Mouse (Mus musculus) kidney, embryonic 14.5 days (tissue): Measurements from ENCODE around the gene Lamc3. TPM values are rescaled to one million over a fixed set of nuclear protein-coding genes. Genes with fewer than 3 reads are reported as not detected.
A peak's percentile ranks its signal among the peaks of the same experiment; 100 is the strongest.
"Not testable (repeated sequence)": the region's sequence is repeated elsewhere in the genome, so short reads cannot be mapped to it uniquely, and the experiment has no call there.

Experiments
- ATAC-seq: fragments of 200-750 bp; cut with Nextera tagmentation; 2 replicates; pipeline ENCODE4 v1.8.0; 2017; ENCODE audit warnings: moderate number of reproducible peaks, mild to moderate bottlenecking, moderate TSS enrichment, moderate library complexity; ENCODE audit not compliant: low FRiP score, low TSS enrichment
- H3K27ac ChIP-seq: fragments of 300-500 bp; sonication (generic); 2 replicates; pipeline ENCODE4 v1.5.1; 2014; ENCODE audit warnings: low read depth, mild to moderate bottlenecking, low read length, moderate library complexity, mixed read lengths
- H3K27me3 ChIP-seq: fragments of 300-500 bp; sonication (generic); 2 replicates; pipeline ENCODE4 v1.6.1; 2014; ENCODE audit warnings: mild to moderate bottlenecking, low read length; ENCODE audit not compliant: control insufficient read depth, insufficient read depth
- H3K36me3 ChIP-seq: fragments of 300-500 bp; sonication (generic); 2 replicates; pipeline ENCODE4 v1.6.1; 2014; ENCODE audit warnings: low read length, mixed read lengths; ENCODE audit not compliant: control insufficient read depth, insufficient read depth
- H3K4me1 ChIP-seq: fragments of 300-500 bp; sonication (generic); 2 replicates; pipeline ENCODE4 v1.6.1; 2014; ENCODE audit warnings: low read length, mixed read lengths; ENCODE audit not compliant: control insufficient read depth, insufficient read depth
- H3K4me2 ChIP-seq: fragments of 300-500 bp; sonication (generic); replicated peaks from 2 replicates; pipeline ENCODE4 v1.6.1; 2014; ENCODE audit warnings: low read depth, mild to moderate bottlenecking, low read length
- H3K4me3 ChIP-seq: fragments of 300-500 bp; sonication (generic); 2 replicates; pipeline ENCODE4 v1.5.1; 2014; ENCODE audit warnings: mild to moderate bottlenecking, low read length
- H3K9ac ChIP-seq: fragments of 300-500 bp; sonication (generic); 2 replicates; pipeline ENCODE4 v1.6.1; 2014; ENCODE audit warnings: low read depth, mild to moderate bottlenecking, low read length, moderate library complexity
- H3K9me3 ChIP-seq: fragments of 300-500 bp; sonication (generic); 2 replicates; pipeline ENCODE4 v1.6.1; 2016; ENCODE audit warnings: low read length; ENCODE audit not compliant: control insufficient read depth
- WGBS: fragments of 180-500 bp; shearing (Covaris S2); extraction: QIAGEN DNeasy Blood & Tissue Kit; methylation state at CpG from one replicate; pipeline ENCODE4 v1.1.7; 2014; 5-methylcytosine and 5-hydroxymethylcytosine counted together
- polyA plus RNA-seq: library from polyadenylated mRNA; unstranded; fragments of >200 nt; fragmentation: Nextera tagmentation; extraction: Ambion mirVana; gene quantifications from 2 replicates; pipeline ENCODE4 v1.2.1, GENCODE M21; 2014

The Lamc3 gene
- polyA plus RNA-seq, 1 experiment from 2014 or later, result 3.6 TPM

DNA sequence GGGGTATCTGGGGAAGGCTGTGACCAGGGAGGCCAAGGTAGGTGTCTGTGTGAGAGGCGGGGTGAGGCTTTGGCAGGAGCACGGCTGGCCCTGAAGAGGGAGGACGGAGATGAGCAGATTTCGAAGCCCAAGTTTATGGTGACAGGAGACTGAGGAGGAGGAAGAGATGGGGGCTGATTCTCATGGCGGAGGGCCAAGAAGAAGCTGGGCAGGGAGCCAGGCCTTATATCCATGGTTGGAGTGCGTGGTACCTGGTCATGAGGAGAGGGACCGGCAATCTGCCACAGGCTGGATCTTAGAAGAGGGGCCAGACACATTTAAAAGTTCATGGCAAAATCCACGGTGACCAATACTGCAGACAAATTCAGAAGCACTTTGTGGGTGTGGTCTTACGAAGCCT is 19.3 kb downstream of the Lamc3 start:
- ATAC-seq, result no peak
- Histone ChIP-seq H3K27ac (no peak overlapping the region), H3K27me3 (no peaks in the 10 kb centered on the region), H3K9ac (no peak overlapping the region), H3K4me1 (peaks cover 12% of the 10 kb centered on the region), H3K4me3 (no peak overlapping the region), H3K4me2 (no peak overlapping the region), H3K36me3 (no peaks in the 10 kb centered on the region), H3K9me3 (no peaks in the 10 kb centered on the region)
- 65% methylated on average over 9 of the region's 9 CpGs for WGBS

DNA sequence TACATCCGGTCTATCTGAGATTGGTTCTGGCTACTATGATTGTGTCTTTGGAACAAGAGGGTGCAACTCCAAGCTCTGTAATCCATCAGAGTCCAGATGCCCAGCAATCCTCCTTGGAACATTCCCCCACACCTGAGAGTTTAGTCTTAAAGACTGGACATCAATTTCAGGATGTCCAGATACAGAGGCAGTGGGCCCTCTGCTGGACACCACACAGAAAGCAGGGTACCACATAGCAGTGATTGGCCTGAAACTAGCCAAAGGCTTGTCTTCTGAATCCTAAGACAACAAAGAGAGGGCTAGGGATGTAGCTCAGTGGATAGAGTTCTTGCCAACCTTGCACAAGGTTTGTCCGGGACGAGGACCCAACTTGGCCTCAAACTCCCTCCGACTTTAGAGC is 25.5 kb downstream of the Lamc3 start:
- ATAC-seq, result no peak
- Histone ChIP-seq H3K27ac (no peak overlapping the region), H3K9ac (no peak overlapping the region), H3K36me3 (no peaks in the 10 kb centered on the region), H3K4me1 (no peaks in the 10 kb centered on the region), H3K27me3 (no peaks in the 10 kb centered on the region), H3K4me3 (no peak overlapping the region), H3K9me3 (no peaks in the 10 kb centered on the region), H3K4me2 (no peak overlapping the region)
- 89% methylated on average over 4 of the region's 4 CpGs for WGBS

DNA sequence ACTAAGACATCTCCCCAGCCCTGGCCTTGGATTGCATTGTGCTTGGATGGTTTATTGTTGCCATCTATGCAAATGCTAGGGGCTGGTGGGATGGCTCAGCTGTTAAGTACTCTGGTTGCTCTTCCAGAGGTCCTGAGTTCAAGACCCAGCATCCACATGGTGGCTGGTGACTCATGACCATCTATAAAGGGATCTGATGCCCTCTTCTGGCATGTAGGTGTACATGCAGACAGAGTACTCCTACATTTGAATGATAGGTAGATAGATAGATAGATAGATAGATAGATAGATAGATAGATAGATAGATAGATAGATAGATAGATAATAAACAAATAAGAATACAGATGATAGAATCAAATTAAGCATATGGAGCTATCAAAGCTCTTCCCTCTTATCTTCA is 27.1 kb downstream of the Lamc3 start:
- not testable (repeated sequence) for H3K27ac ChIP-seq, H3K4me2 ChIP-seq, H3K4me1 ChIP-seq, H3K9ac ChIP-seq, H3K4me3 ChIP-seq, H3K36me3 ChIP-seq, ATAC-seq, H3K9me3 ChIP-seq, H3K27me3 ChIP-seq

DNA sequence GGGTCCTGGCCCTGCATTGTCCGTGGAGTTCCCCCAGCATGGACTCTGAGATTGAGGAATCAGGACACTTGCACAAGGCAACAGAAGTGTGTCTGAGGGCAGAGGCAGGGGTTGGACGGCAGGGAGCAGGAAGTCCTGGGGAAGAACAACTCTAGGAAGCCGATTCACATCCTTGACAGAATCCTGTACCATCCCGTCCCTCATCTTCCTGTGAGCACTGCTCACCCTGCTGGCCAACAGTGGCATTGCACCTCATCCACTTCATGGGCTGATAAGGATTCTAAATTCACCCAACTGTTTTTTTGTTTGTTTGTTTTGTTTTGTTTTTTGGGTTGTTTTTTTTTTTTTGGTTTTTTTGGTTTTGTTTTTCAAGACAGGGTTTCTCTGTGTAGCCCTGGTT is 28.0 kb downstream of the Lamc3 start:
- Histone ChIP-seq H3K4me3 (no peak overlapping the region), H3K27me3 (no peaks in the 10 kb centered on the region), H3K9me3 (no peaks in the 10 kb centered on the region), H3K36me3 (no peaks in the 10 kb centered on the region), H3K4me2 (no peak overlapping the region), H3K9ac (no peak overlapping the region), H3K27ac (no peak overlapping the region), H3K4me1 (no peaks in the 10 kb centered on the region)
- 20% methylated on average over 4 of the region's 4 CpGs for WGBS
- no peak for ATAC-seq

DNA sequence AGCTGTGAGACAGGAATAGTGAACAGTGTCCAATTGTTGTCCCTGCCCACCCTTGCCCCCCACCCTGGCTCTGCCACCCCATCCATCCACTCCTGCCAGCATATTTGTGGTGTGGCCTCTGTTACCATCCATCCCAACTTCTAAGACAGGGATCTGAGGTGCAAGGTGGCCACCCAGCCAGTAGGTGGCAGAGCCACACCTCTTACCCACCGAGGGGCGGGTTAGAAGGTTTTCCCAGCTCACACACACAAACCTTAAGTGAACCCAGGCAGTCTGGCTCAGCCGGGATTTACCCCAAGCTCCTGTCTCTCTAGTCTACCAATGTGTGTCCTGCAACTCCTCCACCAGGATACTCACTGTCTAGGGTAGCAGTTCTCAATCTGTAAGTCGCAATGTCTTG is 30.5 kb downstream of the Lamc3 start:
- H3K4me2 ChIP-seq, result no peak overlapping the region
- WGBS, result 27% methylated on average over 4 of the region's 4 CpGs
- no peaks in the 10 kb centered on the region for H3K4me1 ChIP-seq
- H3K27ac ChIP-seq, result no peak overlapping the region
- H3K9me3 ChIP-seq, result no peaks in the 10 kb centered on the region
- H3K27me3 ChIP-seq, result no peaks in the 10 kb centered on the region
- peak; percentile 52; the same call in 1 of the 2 replicates for ATAC-seq
- no peaks in the 10 kb centered on the region for H3K36me3 ChIP-seq
- H3K9ac ChIP-seq, result no peak overlapping the region
- no peak overlapping the region for H3K4me3 ChIP-seq

DNA sequence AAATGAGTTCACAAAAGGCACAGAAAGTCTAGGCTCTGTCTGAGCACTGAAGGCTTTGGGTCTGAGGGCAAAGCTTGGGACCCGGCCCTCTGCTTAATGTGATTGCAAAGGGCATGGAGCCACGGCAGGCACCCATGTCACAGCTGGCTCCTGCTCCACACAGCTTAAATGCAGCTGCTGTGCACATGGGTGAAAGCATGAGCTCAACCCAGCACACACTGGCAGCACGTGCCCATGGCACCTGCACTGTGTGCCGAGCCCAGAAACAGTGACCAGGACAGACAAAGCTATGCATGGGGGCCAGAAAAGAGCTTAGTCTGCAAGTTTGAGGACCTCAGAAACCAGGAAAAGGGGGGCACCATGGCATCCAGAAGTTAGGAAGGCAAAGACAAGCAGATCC is 36.6 kb downstream of the Lamc3 start:
- Histone ChIP-seq H3K27me3 (no peaks in the 10 kb centered on the region), H3K9me3 (no peaks in the 10 kb centered on the region), H3K36me3 (no peaks in the 10 kb centered on the region), H3K4me1 (no peaks in the 10 kb centered on the region), H3K4me2 (no peak overlapping the region), H3K4me3 (no peak overlapping the region), H3K9ac (no peak overlapping the region), H3K27ac (no peak overlapping the region)
- no peak for ATAC-seq
- WGBS, result 83% methylated on average over 4 of the region's 4 CpGs

DNA sequence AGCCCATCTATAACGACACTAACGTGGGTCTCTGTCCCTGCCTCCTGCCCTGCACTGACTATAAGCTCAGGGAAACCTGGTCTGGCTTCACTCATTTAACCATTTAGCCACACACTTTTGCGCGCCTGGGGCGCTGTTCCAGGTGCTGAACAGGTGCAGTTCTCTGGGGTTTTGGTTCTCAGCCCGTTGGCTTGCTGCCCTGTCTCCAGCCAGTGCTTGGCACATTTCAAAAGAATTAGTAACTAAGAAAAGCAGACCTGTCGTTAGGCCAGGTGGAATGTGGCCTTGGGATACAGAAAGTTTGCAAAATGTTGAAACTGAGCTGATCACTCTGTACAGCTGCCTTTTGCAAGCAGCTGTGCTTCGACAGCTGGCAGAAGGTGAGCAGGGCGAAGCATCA is 37.7 kb downstream of the Lamc3 start:
- no peak overlapping the region for H3K4me3 ChIP-seq
- H3K4me2 ChIP-seq, result no peak overlapping the region
- H3K9ac ChIP-seq, result no peak overlapping the region
- no peaks in the 10 kb centered on the region for H3K27me3 ChIP-seq
- no peak for ATAC-seq
- no peaks in the 10 kb centered on the region for H3K9me3 ChIP-seq
- no peak overlapping the region for H3K27ac ChIP-seq
- no peaks in the 10 kb centered on the region for H3K4me1 ChIP-seq
- 28% methylated on average over 9 of the region's 9 CpGs for WGBS
- no peaks in the 10 kb centered on the region for H3K36me3 ChIP-seq

DNA sequence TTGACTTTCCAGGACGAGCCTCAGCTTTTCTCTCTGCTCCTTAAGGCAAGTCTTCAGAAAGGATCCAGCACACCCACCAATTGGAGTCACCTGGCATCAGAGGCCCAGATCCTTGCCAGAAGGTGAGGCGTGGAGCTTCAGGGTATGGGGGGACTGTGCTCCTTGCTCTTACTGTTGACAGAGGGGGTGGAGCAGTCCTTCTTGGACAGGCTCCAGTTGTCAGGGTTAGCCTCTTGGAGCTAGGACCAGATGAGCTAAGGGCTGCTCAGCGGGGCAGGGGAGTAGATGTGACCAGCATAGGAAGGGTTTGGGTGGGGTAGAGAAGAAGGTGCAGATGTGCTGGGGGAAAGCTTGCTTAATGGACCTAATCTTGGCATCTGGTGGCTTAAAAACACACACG is 38.8 kb downstream of the Lamc3 start:
- no peaks in the 10 kb centered on the region for H3K36me3 ChIP-seq
- H3K4me3 ChIP-seq, result no peak overlapping the region
- H3K9ac ChIP-seq, result no peak overlapping the region
- no peak overlapping the region for H3K27ac ChIP-seq
- 54% methylated on average over 4 of the region's 4 CpGs for WGBS
- H3K4me1 ChIP-seq, result no peaks in the 10 kb centered on the region
- no peak for ATAC-seq
- H3K9me3 ChIP-seq, result no peaks in the 10 kb centered on the region
- no peaks in the 10 kb centered on the region for H3K27me3 ChIP-seq
- H3K4me2 ChIP-seq, result no peak overlapping the region

DNA sequence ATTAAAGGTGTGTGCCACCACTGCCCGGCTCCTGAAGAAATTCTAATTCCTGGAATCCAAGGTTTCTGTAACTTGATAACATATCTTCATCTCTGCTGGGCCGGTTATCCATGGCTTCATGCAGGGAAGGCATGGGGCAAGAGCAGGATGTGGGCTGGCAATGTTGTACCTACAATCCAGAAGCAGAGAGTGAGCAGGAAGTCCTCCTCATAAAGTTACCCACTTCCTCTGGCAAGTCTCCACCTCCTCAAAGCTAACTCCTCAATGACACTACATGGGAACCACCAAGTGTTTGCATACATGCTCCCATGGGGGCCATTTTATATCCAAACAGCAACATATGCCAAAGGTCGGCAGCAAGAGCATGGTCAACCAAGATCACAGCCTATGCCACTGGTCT is 42.6 kb downstream of the Lamc3 start:
- H3K36me3 ChIP-seq, result no peaks in the 10 kb centered on the region
- no peak for ATAC-seq
- WGBS, result 83% methylated on average over 3 of the region's 3 CpGs
- no peaks in the 10 kb centered on the region for H3K4me1 ChIP-seq
- H3K27ac ChIP-seq, result no peak overlapping the region
- no peak overlapping the region for H3K4me3 ChIP-seq
- H3K9me3 ChIP-seq, result no peaks in the 10 kb centered on the region
- H3K9ac ChIP-seq, result no peak overlapping the region
- no peaks in the 10 kb centered on the region for H3K27me3 ChIP-seq
- no peak overlapping the region for H3K4me2 ChIP-seq

DNA sequence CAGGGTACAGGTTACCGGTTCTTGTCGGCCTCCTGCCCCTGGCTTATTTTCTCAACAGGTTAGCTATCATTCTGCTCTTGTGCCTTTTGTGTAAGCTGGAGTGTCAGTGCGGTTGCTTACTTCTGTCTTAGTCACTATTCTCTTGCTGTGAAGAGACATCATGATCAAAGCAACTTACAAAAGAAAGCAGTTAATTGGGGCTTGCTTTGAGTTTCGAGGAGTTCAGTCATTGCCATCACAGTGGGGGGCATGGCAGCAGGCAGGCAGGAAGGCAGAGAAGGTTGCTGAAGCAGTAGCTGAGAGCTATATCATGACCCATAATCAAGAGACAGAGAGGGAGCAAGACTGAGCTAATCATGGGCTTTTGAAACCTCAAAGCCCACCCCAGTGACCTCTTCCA is 47.5 kb downstream of the Lamc3 start:
- no peaks in the 10 kb centered on the region for H3K36me3 ChIP-seq
- H3K4me2 ChIP-seq, result no peak overlapping the region
- no peak overlapping the region for H3K4me3 ChIP-seq
- H3K9ac ChIP-seq, result no peak overlapping the region
- H3K27ac ChIP-seq, result no peak overlapping the region
- no peak for ATAC-seq
- H3K9me3 ChIP-seq, result no peaks in the 10 kb centered on the region
- 33% methylated on average over 4 of the region's 4 CpGs for WGBS
- no peaks in the 10 kb centered on the region for H3K27me3 ChIP-seq
- no peaks in the 10 kb centered on the region for H3K4me1 ChIP-seq
